Mouse (Mus musculus): ENCODE measurements around the gene Gmppa.

DNA sequence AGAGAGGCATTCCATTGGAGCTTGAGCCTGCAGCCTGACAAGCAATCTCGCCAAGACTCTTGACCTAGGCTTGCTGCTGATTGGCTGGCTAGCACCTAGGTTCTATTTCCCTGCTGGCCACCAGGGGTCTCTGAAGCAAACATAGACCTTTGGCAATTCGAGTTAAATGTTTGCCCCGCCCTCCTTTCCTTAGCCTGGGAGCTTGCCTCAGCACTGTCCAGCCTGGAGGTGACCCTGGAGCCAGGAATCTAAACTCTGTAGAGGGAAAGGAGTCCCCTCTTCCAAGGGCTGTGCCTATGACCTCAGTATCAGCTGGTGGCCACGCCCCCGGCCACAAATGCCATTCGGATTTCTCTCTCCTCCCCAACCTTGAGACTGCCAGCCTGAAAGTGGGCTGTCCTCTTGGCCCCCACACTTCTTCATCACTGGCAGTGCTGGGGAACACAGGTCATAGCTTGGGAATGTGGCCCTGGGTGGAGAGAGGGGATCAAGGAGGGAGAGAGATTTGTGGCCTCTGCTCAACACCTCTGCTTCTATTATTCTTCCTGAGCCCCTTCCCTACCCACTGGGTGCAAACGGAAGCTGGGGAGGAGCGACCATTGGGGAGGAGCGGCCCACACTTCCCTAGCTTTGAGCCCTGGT is 36.8 kb upstream of the Gmppa start:
- TF ChIP-seq CTCF (IDR thresholded peaks at IDR 0.05; ENCODE audit: low read depth) (peak; percentile 78), EP300 (IDR thresholded peaks at IDR 0.05; ENCODE audit: low read depth) (no peak)

All from liver, embryonic 14.5 days (tissue).